Mouse (Mus musculus) bone marrow, adult 2 months (tissue): ENCODE results near the gene Man2a1.

Experiments
- CTCF ChIP-seq: fragments of 200-500 bp; IDR thresholded peaks from 2 replicates; pipeline ENCODE4 v1.5.1; 2011; ENCODE audit warnings: low read length, control low read depth; ENCODE audit not compliant: control insufficient read depth, insufficient read depth
- POLR2A ChIP-seq: fragments of 200-500 bp; IDR thresholded peaks from 2 replicates; pipeline ENCODE4 v1.6.1; 2011; ENCODE audit warnings: low read depth, mild to moderate bottlenecking, control low read depth, low read length, borderline replicate concordance; ENCODE audit not compliant: control insufficient read depth

- no peak for TF ChIP-seq CTCF
- TF ChIP-seq POLR2A, result no peak
Measured at GRCm38 (mm10) chr17:64792623-64793022, 192.1 kb downstream of the Man2a1 start.
